Mouse (Mus musculus) small intestine, adult 2 months (tissue): ENCODE measurements at regions not wholly inside any gene's neighbourhood (a gene's known extent, or its start where the extent isn't known, plus 50 kb on each side); places are given as distances from the start of the nearest gene placed in this dataset.

ENCODE experiments used
- H3K27ac ChIP-seq: fragments of 200-500 bp; 2 replicates; pipeline ENCODE4 v1.5.1; 2012; ENCODE audit warnings: low read depth, low read length, control low read depth, inconsistent platforms; ENCODE audit not compliant: insufficient read depth
- H3K27me3 ChIP-seq: fragments of 200-500 bp; 2 replicates; pipeline ENCODE4 v1.6.1; 2012; ENCODE audit warnings: mild to moderate bottlenecking, moderate library complexity, low read length, inconsistent platforms; ENCODE audit not compliant: control insufficient read depth, insufficient read depth
- H3K36me3 ChIP-seq: fragments of 200-500 bp; 2 replicates; pipeline ENCODE4 v1.6.1; 2012; ENCODE audit warnings: mild to moderate bottlenecking, low read length, control low read depth, inconsistent platforms; ENCODE audit not compliant: control insufficient read depth, insufficient read depth
- H3K4me1 ChIP-seq: fragments of 200-500 bp; 2 replicates; pipeline ENCODE4 v1.6.1; 2012; ENCODE audit warnings: low read length, inconsistent platforms, mixed read lengths; ENCODE audit not compliant: control insufficient read depth, insufficient read depth, insufficient read length
- H3K4me3 ChIP-seq: fragments of 200-500 bp; 2 replicates; pipeline ENCODE4 v1.5.1; 2012; ENCODE audit warnings: low read depth, mild to moderate bottlenecking, control low read depth, inconsistent platforms, low read length, moderate library complexity
- CTCF ChIP-seq: fragments of 200-500 bp; IDR thresholded peaks from 2 replicates; pipeline ENCODE4 v1.5.1; 2012; ENCODE audit warnings: low read depth, mild to moderate bottlenecking, control low read depth, inconsistent platforms, low read length, moderate library complexity, mixed read lengths; ENCODE audit not compliant: insufficient replicate concordance, insufficient read length; ENCODE audit errors: extremely low read depth
- POLR2A ChIP-seq: fragments of 200-500 bp; IDR thresholded peaks from 2 replicates; pipeline ENCODE4 v1.6.1; 2012; ENCODE audit warnings: low read depth, mild to moderate bottlenecking, control low read depth, inconsistent platforms, low read length, moderate library complexity
- WGBS: fragments of 180-500 bp; shearing (Covaris S2); methylation state at CpG from one replicate; pipeline ENCODE4 v1.1.7; 2018; 5-methylcytosine and 5-hydroxymethylcytosine counted together

GRCm38 (mm10) chr12:29335839-29336469, 192.2 kb upstream of the Myt1l start:
- 81% methylated on average over 3 of the region's 3 CpGs for WGBS

GRCm38 (mm10) chr12:29337336-29337735, 190.8 kb upstream of the Myt1l start:
- no peaks in the 10 kb centered on the region for H3K27me3 ChIP-seq
- H3K4me3 ChIP-seq: no peak overlapping the region
- H3K4me1 ChIP-seq: no peaks in the 10 kb centered on the region
- TF ChIP-seq CTCF (no peak), POLR2A (no peak)
- no peak overlapping the region for H3K27ac ChIP-seq
- no peaks in the 10 kb centered on the region for H3K36me3 ChIP-seq
- WGBS: 87% methylated on average over 2 of the region's 2 CpGs

More at GRCm38 (mm10) chr12:29335839-29336469, 192.2 kb upstream of the Myt1l start:
- Histone ChIP-seq H3K27ac (no peak overlapping the region), H3K4me3 (no peak overlapping the region), H3K4me1 (no peaks in the 10 kb centered on the region), H3K27me3 (no peaks in the 10 kb centered on the region), H3K36me3 (no peaks in the 10 kb centered on the region)
- TF ChIP-seq CTCF (no peak), POLR2A (no peak)

GRCm38 (mm10) chr12:29341388-29341995, 186.7 kb upstream of the Myt1l start:
- TF ChIP-seq POLR2A (no peak), CTCF (no peak)
- 32% methylated on average over 7 of the region's 7 CpGs for WGBS
- Histone ChIP-seq H3K4me1 (no peaks in the 10 kb centered on the region), H3K27ac (no peak overlapping the region), H3K27me3 (no peaks in the 10 kb centered on the region), H3K4me3 (no peak overlapping the region), H3K36me3 (no peaks in the 10 kb centered on the region)

GRCm38 (mm10) chr12:29343147-29343852, 184.9 kb upstream of the Myt1l start:
- 72% methylated on average over 12 of the region's 12 CpGs for WGBS
- H3K36me3 ChIP-seq: no peaks in the 10 kb centered on the region

GRCm38 (mm10) chr12:29348698-29349097, 179.5 kb upstream of the Myt1l start:
- no peaks in the 10 kb centered on the region for H3K27me3 ChIP-seq
- WGBS: 54% methylated on average over 2 of the region's 2 CpGs
- H3K36me3 ChIP-seq: no peaks in the 10 kb centered on the region

More at GRCm38 (mm10) chr12:29343147-29343852, 184.9 kb upstream of the Myt1l start:
- Histone ChIP-seq H3K27ac (no peak overlapping the region), H3K4me3 (no peak overlapping the region), H3K4me1 (no peaks in the 10 kb centered on the region), H3K27me3 (no peaks in the 10 kb centered on the region)
- TF ChIP-seq POLR2A: no peak
- TF ChIP-seq CTCF: no peak

GRCm38 (mm10) chr12:29349146-29349850, 178.9 kb upstream of the Myt1l start:
- WGBS: 64% methylated on average over 9 of the region's 9 CpGs
- H3K27me3 ChIP-seq: no peaks in the 10 kb centered on the region
- H3K36me3 ChIP-seq: no peaks in the 10 kb centered on the region
- TF ChIP-seq CTCF (no peak), POLR2A (no peak)
- H3K27ac ChIP-seq: no peak overlapping the region
- no peak overlapping the region for H3K4me3 ChIP-seq
- peaks cover 2% of the 10 kb centered on the region; the same call in 1 of the 2 replicates for H3K4me1 ChIP-seq

More at GRCm38 (mm10) chr12:29348698-29349097, 179.5 kb upstream of the Myt1l start:
- no peak overlapping the region for H3K4me3 ChIP-seq
- TF ChIP-seq CTCF (no peak), POLR2A (no peak)
- no peak overlapping the region for H3K27ac ChIP-seq
- peaks cover 2% of the 10 kb centered on the region; the same call in 1 of the 2 replicates for H3K4me1 ChIP-seq
